Mouse (Mus musculus) left cerebral cortex, adult 2 months (tissue): ENCODE data around the gene Gnat1. TPM values are rescaled to one million over a fixed set of nuclear protein-coding genes. Genes with fewer than 3 reads are reported as not detected.

Experiments used
- DNase-seq, 2 experiments: peaks; one replicate each; pipeline ENCODE4 v3.0.0; 2021 to 2022; ENCODE audit warnings: low spot score in 2 of 2, mixed read lengths in 1 of 2; ENCODE audit errors: extremely low spot score in 1 of 2
- H3K27ac ChIP-seq: fragments of 200-600 bp; 2 replicates; pipeline ENCODE4 v1.8.1; 2022
- H3K4me3 ChIP-seq: fragments of 200-600 bp; 2 replicates; pipeline ENCODE4 v1.8.1; 2022
- CTCF ChIP-seq: fragments of 200-600 bp; IDR thresholded peaks from 2 replicates; pipeline ENCODE4 v1.8.1; 2022; ENCODE audit warnings: antibody characterized with exemption, mild to moderate bottlenecking, moderate library complexity
- intact Hi-C: fragments of 180-260 bp; cut with DNase I; formaldehyde crosslinking; loops from one replicate; pipeline ENCODE4 v1.15.1; 2025
- total RNA-seq, 2 experiments: library from RNA; stranded (reverse); gene quantifications; 2 replicates each; pipeline ENCODE4 v1.2.3; 2021

Gnat1 gene
- total RNA-seq, 2 experiments from 2014 or later: 0.18 TPM; not detected in 1

DNA sequence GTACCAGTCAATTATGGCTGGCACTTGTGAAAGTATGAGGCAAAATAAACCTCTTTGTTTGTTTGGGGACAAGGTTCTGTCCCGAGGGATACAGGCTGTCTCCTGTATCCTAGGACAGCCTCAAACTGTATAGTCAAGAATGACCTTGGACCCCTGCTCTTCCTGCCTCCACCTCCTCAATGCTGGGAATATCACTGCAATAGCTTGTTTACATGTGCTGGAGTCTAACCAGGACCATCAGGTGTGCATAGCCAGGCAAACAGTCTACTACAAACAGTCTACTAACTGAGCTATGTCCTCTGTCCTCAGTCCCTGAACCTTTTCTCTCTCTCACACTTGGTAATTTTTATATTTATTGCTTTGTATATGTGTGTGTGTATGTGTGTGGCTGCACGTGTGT is 26.0 kb downstream of the Gnat1 start:
- no peak for TF ChIP-seq CTCF
- intact Hi-C loops: no loop called here
- no peak for DNase-seq
- Histone ChIP-seq H3K27ac (no peak overlapping the region), H3K4me3 (no peak overlapping the region)

DNA sequence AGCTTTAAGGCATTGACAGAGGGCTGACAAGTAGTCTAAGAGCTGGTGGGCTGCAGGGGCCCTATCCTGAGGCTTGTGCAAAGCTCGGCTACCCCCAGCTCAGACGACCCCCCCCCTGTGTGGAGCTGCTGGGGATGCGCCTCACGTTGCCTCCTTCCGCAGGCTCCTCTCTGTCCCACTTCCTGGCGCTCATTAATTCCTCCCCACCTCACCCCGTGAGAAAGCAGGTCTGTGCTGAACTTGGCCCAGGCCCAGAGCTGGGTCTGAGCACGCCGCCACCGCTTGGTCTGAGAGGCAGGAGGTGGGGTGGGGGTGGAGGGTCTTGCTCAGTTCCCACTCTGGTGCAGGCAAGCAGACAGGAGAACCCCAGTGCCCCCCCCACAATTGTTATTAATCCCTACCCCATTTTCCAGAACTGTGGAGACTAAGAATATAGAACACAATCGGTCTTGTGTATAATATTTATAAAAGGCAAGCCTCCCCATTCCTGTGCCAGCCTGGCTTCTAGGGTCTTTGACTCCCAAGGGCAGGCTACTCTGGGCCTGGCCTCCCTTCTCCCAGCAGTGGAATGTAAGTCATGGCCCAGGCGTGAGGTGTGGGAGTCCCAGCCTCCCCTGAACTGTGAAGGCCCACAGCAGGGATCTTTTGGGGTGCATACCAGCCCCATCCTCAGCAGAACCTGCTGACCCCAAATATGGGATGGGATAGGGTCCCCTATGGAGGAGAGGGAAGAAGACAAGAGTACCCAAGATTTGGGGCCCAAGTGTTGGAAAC is 28.6 kb downstream of the Gnat1 start:
- peak overlapping the region; percentile 67 for H3K27ac ChIP-seq
- intact Hi-C loops: loop anchor here (2.0 kb wide), 1 partner anchor 14 kb away; no protein-coding TSS in a partner anchor
- TF ChIP-seq CTCF: no peak
- no peak overlapping the region for H3K4me3 ChIP-seq
- DNase-seq: no peak

DNA sequence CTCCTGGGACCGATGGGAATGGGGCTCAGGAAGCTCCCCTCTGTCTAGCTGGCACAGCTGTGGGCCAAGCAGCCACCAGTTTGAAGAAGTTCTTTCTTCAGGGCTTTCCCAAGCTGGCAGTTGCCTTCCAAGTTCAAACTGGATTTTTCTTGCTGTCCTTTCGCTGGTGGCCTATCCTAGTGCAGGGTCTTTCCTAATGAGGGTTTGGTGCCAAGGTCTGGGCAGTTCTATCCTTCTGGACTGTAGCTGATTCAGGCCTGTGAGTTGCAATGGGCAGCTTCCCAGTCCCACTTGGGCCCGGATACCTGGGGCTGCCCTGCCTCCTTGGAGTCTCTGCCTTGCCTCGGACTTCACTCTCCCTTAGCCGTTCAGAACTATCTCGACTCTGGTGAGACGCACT is 29.3 kb downstream of the Gnat1 start:
- intact Hi-C loops: loop anchor here (2.0 kb wide), 1 partner anchor 15 kb away; no protein-coding TSS in a partner anchor
- no peak for DNase-seq
- TF ChIP-seq CTCF: no peak
- Histone ChIP-seq H3K27ac (no peak overlapping the region; the same call in 1 of the 2 replicates), H3K4me3 (no peak overlapping the region)

DNA sequence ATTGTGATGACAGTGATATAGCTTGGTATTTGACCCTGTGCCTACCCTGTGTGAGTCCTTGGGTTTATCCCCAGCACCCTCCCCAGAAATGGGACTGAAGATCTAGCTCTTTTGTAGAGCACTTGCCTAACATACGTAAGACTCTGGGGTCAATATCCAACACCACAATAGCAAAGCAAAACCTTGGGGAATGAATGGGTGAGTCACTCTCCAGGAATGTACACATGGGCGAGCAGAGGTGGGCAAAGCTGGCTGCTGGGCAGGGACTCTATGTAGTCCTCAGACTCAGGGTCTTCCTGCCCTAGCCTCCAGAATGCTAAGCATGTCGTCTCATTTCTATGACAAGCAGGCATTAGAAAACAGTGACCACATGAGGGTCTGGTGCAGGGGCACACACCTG is 30.7 kb downstream of the Gnat1 start:
- no peak for DNase-seq
- intact Hi-C loops: no loop called here
- H3K27ac ChIP-seq: no peak overlapping the region
- no peak for TF ChIP-seq CTCF
- H3K4me3 ChIP-seq: no peak overlapping the region

DNA sequence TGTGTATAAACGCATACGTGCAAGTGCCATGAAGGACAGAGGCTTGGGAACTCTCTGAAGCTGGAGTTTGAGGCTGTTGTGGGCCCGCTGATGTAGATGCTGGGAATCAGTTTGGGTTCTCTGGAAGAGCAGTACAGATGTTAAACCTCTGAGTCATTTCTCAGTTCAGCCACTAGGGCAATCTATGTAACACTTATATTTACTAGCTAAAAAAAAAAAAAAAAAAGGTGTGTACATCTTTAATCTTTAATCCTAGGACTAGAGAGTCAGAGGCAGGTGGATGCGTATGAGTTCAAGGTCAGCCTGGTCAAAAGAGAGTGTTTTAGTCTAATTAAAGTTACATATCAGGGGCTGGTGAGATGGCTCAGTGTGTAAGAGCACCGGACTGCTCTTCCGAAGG is 32.5 kb downstream of the Gnat1 start:
- TF ChIP-seq CTCF: peak; percentile 25
- intact Hi-C loops: no loop called here
- Histone ChIP-seq H3K4me3 (no peak overlapping the region), H3K27ac (no peak overlapping the region)
- DNase-seq: no peak

DNA sequence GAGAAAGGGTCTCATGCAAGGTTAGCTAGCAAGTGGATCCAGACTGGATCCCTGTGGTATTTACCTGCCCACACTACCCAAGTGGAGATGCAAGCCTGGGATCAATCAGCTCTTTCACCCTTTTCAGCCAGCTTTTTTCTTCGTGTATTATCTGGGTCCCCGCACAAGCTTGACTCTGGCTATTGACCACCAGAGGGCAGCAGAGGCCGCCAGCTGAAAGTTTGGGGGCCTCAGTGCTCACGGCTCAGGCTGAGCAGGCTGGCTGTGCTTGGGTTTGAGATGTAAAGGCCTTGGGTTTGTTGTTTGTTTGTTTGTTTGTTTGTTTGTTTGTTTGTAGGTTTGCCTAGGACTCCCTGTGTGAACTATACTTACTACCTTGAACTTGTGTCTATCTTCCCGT is 33.9 kb downstream of the Gnat1 start:
- intact Hi-C loops: loop anchor here (1.0 kb wide), 2 partner anchors 31 to 93 kb away; no protein-coding TSS in a partner anchor
- DNase-seq: peak; percentile 77
- TF ChIP-seq CTCF: peak; percentile 96
- no peak overlapping the region for H3K27ac ChIP-seq
- H3K4me3 ChIP-seq: no peak overlapping the region

DNA sequence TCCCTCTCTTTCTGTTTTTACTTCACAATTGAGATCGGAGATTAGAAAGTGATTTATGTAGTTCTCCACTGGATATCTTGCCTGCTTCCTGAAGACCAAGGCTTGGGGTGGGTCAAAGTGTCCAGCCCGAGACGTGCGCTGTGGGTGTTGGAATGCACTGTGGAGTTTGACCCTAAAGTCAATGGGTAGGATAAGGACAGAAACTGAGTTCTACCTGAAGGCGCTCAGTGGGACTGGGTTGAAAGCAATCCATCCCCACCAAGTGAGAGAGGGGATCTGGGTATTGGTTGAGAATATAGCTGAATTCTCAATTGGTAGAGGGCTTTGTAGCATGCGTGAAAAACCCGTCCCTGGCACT is 34.4 kb downstream of the Gnat1 start:
- intact Hi-C loops: loop anchor here (1.0 kb wide), 2 partner anchors 31 to 93 kb away; no protein-coding TSS in a partner anchor
- no peak overlapping the region for H3K27ac ChIP-seq
- no peak for DNase-seq
- no peak for TF ChIP-seq CTCF
- H3K4me3 ChIP-seq: no peak overlapping the region

DNA sequence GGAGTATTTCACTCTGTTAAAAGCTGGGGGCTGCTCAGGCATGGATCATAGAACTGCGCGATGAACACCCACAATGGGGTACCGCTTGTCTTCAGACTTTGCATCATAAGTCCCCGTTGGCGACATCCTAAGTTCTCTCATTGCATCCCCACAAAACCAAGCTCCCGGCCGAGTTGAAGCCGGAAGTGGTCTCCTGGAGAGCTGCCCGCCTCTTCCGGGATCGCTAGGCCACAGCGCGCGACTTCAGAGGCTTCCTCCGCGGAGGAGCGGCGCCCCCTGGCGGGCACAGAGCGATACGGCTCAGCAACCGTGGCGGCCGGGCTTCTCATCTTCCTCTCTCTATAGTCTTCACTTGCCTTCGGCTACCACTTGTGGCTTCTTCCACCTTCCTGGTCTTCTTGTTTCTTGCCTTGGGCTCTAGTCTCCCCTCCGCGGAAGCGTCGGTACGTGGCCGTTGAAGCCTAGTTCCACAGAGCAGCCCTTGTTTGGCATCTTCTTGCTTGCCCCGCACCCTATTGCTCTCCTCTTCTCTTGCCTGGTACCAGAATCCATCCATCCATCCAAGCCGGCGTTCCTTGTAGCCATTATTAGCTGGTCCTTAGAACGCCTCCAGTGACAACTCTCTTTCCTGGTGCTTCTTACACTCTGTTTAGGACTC is 34.9 kb downstream of the Gnat1 start:
- TF ChIP-seq CTCF: no peak; the same call in none of the 2 replicates
- intact Hi-C loops: loop anchor here (1.0 kb wide), 4 partner anchors 18 to 94 kb away; no protein-coding TSS in a partner anchor
- H3K27ac ChIP-seq: peak overlapping the region; percentile 70
- peak; percentile 91 to 92 for DNase-seq
- H3K4me3 ChIP-seq: peak overlapping the region; percentile 38

DNA sequence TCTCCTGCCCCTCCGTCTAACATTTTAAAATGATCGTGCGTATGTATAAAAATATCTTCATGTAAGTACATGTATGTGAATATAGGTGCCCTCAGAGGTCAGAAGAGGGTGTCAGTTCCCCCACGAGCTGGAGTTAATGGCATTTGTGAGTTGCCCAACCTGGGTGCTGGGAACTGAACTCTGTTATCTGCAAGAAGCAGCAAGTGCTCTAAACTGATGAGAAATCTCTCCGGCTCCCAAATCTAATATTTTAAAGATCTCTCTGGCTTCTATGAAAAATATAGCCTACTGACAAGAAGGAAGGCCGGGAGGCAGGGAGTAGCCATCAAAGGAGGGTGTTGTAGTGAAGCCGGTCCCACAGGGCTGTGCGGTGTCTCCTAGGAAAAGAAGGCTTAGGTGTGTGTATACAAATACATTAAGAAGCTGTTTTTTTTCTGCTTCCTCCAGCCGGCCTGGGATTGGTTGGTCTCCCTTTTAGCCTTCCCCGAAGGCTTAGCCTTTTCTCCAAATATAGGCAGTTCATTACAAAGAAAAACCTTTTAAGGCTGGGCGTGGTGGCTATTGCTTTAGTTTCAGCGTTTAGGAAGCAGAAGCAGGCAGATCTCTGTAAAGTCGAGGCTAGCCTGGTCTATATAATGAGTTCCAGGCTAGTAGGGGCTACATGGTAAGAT is 35.8 kb downstream of the Gnat1 start:
- intact Hi-C loops: loop anchor here (1.0 kb wide), 2 partner anchors 17 to 41 kb away; no protein-coding TSS in a partner anchor
- H3K4me3 ChIP-seq: no peak overlapping the region
- TF ChIP-seq CTCF: no peak
- H3K27ac ChIP-seq: no peak overlapping the region
- no peak for DNase-seq

DNA sequence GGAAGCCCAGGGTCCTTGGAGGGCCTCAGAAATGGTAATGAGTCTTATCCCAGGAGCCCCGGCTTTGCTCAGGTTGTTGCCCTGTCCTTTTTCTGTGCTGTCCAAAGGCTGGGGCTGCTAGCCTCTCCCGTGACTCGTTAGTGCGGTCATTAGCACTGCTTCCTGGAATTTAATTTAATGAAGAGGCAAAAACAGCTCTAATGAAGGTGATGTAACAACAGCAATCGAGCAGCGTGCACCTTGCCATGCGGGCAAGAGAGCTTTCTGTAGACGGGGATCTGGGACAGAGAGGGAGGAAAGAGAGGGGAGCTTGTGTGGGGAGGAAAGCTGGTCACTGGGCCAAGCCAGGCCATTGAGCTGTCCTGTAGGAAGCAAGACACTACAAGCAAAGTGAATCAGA is 37.8 kb downstream of the Gnat1 start:
- H3K4me3 ChIP-seq: no peak overlapping the region
- intact Hi-C loops: no loop called here
- no peak overlapping the region for H3K27ac ChIP-seq
- no peak for TF ChIP-seq CTCF
- DNase-seq: no peak

DNA sequence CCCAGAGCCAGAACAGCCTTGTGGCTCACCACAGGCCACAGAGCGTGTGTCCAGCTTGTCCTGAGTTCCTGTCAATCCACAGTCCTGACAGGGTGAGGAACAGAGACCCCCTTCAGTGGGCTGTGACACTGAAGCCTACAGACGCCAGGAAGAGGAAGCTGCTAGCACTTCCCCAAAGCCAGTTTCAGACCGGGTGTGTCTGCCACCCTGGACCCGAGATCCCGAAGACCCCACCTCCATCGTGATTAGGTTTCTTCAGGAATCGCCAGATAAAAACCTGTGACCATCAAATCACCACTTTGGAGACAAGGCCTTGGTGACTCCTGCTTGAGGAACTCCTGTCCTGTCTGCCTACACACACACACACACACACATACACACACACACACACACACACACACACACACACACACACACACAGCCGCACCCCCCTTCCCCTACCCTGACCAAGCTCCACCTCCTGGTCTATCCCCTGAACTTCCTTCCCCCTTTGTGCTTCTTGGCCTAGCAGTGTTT is 39.2 kb downstream of the Gnat1 start:
- Histone ChIP-seq H3K27ac (no peak overlapping the region), H3K4me3 (no peak overlapping the region)
- intact Hi-C loops: no loop called here
- no peak for DNase-seq
- no peak for TF ChIP-seq CTCF

DNA sequence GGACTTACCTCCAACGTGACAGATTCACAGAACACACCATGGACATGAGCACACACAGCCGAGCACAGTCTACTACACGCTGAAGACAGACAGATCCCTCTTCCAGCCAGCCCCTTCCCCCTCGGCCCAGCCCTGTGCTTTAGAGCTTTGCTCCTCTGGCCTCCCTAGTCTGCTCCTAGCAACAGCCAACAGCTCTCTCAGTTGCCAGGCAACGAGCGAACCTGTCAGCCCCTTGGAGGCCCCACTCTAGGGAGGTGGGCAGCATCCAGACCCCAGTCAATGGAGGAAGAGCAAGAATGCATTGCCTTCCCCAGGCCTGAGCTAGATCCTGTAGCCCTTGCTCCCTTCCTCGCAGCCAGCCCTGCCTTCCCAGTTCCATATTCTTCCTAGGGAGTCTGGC is 42.4 kb downstream of the Gnat1 start:
- Histone ChIP-seq H3K4me3 (no peak overlapping the region), H3K27ac (no peak overlapping the region)
- no peak for TF ChIP-seq CTCF
- DNase-seq: no peak
- intact Hi-C loops: no loop called here
